7 mouse cellular contexts compared by ENCODE assay signal in the genomic region with DNA sequence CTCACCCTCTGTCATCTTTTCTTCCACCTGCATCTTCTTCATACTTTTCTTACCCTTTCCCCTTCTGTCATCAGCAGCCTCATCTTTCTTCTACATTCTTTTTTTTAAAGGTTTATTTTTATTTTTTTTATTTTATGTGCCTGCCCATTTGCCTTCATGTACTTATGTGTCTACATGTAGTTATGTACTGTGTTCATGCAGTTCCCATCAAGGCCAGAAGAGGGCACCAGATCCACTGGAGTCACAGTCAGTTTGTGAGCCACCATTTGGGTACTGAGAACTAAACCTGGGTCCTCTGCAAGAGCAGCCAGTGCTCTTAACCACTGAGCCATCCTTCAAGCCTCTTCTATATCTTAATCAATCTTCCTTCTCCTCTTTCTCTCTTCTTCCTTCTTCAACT.
DNase-seq lines count a peak whose midpoint lies in the region; ATAC-seq and TF ChIP-seq lines count a peak whose summit lies in the region.

No protein-coding gene starts in this region.

- TF ChIP-seq POLR2A in embryonic fibroblast, embryonic 13.5 days (IDR thresholded peaks at IDR 0.05; ENCODE audit: low read depth, low read length): no peak
- no peak for TF ChIP-seq POLR2A in thymus, adult 2 months (IDR thresholded peaks at IDR 0.05; ENCODE audit: control insufficient read depth, extremely low read depth, insufficient read depth, low read length, poor library complexity)

- H3K4me3 ChIP-seq in liver, embryonic 11.5 days (ENCODE audit: low read depth, low read length): no peak overlapping the region
- H3K4me3 ChIP-seq in embryonic fibroblast, embryonic 13.5 days (ENCODE audit: insufficient read depth, low read length): no peak overlapping the region
- H3K4me3 ChIP-seq in thymus, adult 2 months (ENCODE audit: control insufficient read depth, insufficient read depth, low read length): no peak overlapping the region

- no peak overlapping the region for H3K27ac ChIP-seq in liver, embryonic 11.5 days (ENCODE audit: low read depth, low read length)
- H3K27ac ChIP-seq in embryonic fibroblast, embryonic 13.5 days (ENCODE audit: insufficient read depth, low read length): no peak overlapping the region
- H3K27ac ChIP-seq in thymus, adult 2 months (ENCODE audit: control insufficient read depth, insufficient read depth, low read length): no peak overlapping the region

- no peaks in the 10 kb centered on the region for H3K9me3 ChIP-seq in liver, embryonic 11.5 days (ENCODE audit: control insufficient read depth, low read length)

- TF ChIP-seq CTCF in embryonic fibroblast, embryonic 13.5 days (IDR thresholded peaks at IDR 0.05; ENCODE audit: borderline replicate concordance, insufficient read depth, low read length): 0 out of 2 replicates have a peak, but pooled peaks have one; percentile 21
- TF ChIP-seq CTCF in thymus, adult 2 months (IDR thresholded peaks at IDR 0.05; ENCODE audit: borderline replicate concordance, control insufficient read depth, extremely low read depth, insufficient read depth, low read length, poor library complexity): no peak

- no peak overlapping the region for H3K9ac ChIP-seq in liver, embryonic 11.5 days (ENCODE audit: low read depth, low read length)

- peak; percentile 33 for DNase-seq in liver
- no peak for DNase-seq in liver, embryonic 11.5 days (ENCODE audit: low spot score)
- DNase-seq in WW6 (ENCODE audit: low read depth, low spot score): peak; percentile 24
- DNase-seq in thymus, adult 2 months: peak; percentile 43
- no peak for DNase-seq in urinary bladder, postnatal 25 days (ENCODE audit: low spot score)
- no peak for DNase-seq in layer of hippocampus, postnatal 14 days (ENCODE audit: low spot score in 2 of 2)

- H3K4me1 ChIP-seq in liver, embryonic 11.5 days (replicated peaks; ENCODE audit: control insufficient read depth, insufficient read depth, low read length): no peaks in the 10 kb centered on the region
- H3K4me1 ChIP-seq in embryonic fibroblast, embryonic 13.5 days (ENCODE audit: control insufficient read depth, insufficient read depth, low read length): no peaks in the 10 kb centered on the region
- no peaks in the 10 kb centered on the region for H3K4me1 ChIP-seq in thymus, adult 2 months (replicated peaks; ENCODE audit: control insufficient read depth, insufficient read depth, low read length)

- H3K4me2 ChIP-seq in liver, embryonic 11.5 days: no peak overlapping the region

- no peaks in the 10 kb centered on the region for H3K27me3 ChIP-seq in liver, embryonic 11.5 days (replicated peaks; ENCODE audit: control insufficient read depth, insufficient read depth, low read length)
- H3K27me3 ChIP-seq in thymus, adult 2 months (ENCODE audit: control insufficient read depth, insufficient read depth, low read length): no peaks in the 10 kb centered on the region

- no peak for ATAC-seq in liver, embryonic 11.5 days (replicated peaks; ENCODE audit: low FRiP score)

- no peaks in the 10 kb centered on the region for H3K36me3 ChIP-seq in liver, embryonic 11.5 days (ENCODE audit: control insufficient read depth, insufficient read depth, low read length)
- no peaks in the 10 kb centered on the region for H3K36me3 ChIP-seq in thymus, adult 2 months (ENCODE audit: control insufficient read depth, insufficient read depth, low read length)

Comparison
In these comparisons a context has a peak if more than half of its experiments do, and no peak if none do; other contexts are left out.
1. DNase-seq: peak in liver (single experiment), WW6 (single experiment) and thymus, adult 2 months (single experiment); none in liver, embryonic 11.5 days (single experiment), urinary bladder, postnatal 25 days (single experiment) and layer of hippocampus, postnatal 14 days (0 of 2).